Mouse (Mus musculus): ENCODE measurements around the gene Nfkbil1.

GRCm38 (mm10) chr17:35243086-35243485, 7.5 kb upstream of the Nfkbil1 start:
- TF ChIP-seq CTCF (IDR thresholded peaks at IDR 0.05; ENCODE audit: low read depth, low read length): no peak
- TF ChIP-seq POLR2A (IDR thresholded peaks at IDR 0.05; ENCODE audit: extremely low read depth, insufficient read depth, low read length): no peak

Measured in liver, adult 2 months (tissue).